Mouse (Mus musculus): Measurements from ENCODE around the gene Dlgap4. TPM values are rescaled to one million over a fixed set of nuclear protein-coding genes. Genes with fewer than 3 reads are reported as not detected.
A peak's percentile ranks its signal among the peaks of the same experiment; 100 is the strongest.

The Dlgap4 gene
- polyA plus RNA-seq, 1 experiment from 2014 or later, result 78.6 TPM

- H3K9me3 ChIP-seq (ENCODE audit: control insufficient read depth, low read length), result no peaks in the 10 kb centered on the region
- peaks cover 69% of the 10 kb centered on the region for H3K27me3 ChIP-seq (ENCODE audit: control insufficient read depth, insufficient read depth, low read length)
- peaks cover 10% of the 10 kb centered on the region; the same call in 1 of the 2 replicates for H3K4me1 ChIP-seq (ENCODE audit: control insufficient read depth, insufficient read depth, low read length)
- WGBS, result 1% methylated on average over 13 of the region's 18 CpGs
- H3K9ac ChIP-seq (ENCODE audit: low read depth, low read length), result peak overlapping the region; percentile 51
- H3K36me3 ChIP-seq (ENCODE audit: control insufficient read depth, insufficient read depth, low read length), result no peaks in the 10 kb centered on the region
- peak; percentile 18; the same call in 1 of the 2 replicates for ATAC-seq (ENCODE audit: low FRiP score, low TSS enrichment)
- peak overlapping the region; percentile 97 for H3K4me2 ChIP-seq (replicated peaks; ENCODE audit: low read depth, low read length)
- no peak overlapping the region for H3K27ac ChIP-seq (ENCODE audit: low read depth, low read length)
- peak overlapping the region; percentile 66 for H3K4me3 ChIP-seq (ENCODE audit: low read length)
Observed at GRCm38 (mm10) chr2:156614258-156614556, 702 bp downstream of the Dlgap4 start.

- no peak overlapping the region for H3K9ac ChIP-seq (ENCODE audit: low read depth, low read length)
- WGBS, result 7% methylated on average over 31 of the region's 31 CpGs
- peaks cover 66% of the 10 kb centered on the region for H3K27me3 ChIP-seq (ENCODE audit: control insufficient read depth, insufficient read depth, low read length)
- peak overlapping the region; percentile 66; the same call in 1 of the 2 replicates for H3K4me3 ChIP-seq (ENCODE audit: low read length)
- no peaks in the 10 kb centered on the region for H3K36me3 ChIP-seq (ENCODE audit: control insufficient read depth, insufficient read depth, low read length)
- no peaks in the 10 kb centered on the region for H3K9me3 ChIP-seq (ENCODE audit: control insufficient read depth, low read length)
- H3K4me2 ChIP-seq (replicated peaks; ENCODE audit: low read depth, low read length), result peak overlapping the region; percentile 97
- no peak overlapping the region for H3K27ac ChIP-seq (ENCODE audit: low read depth, low read length)
- H3K4me1 ChIP-seq (ENCODE audit: control insufficient read depth, insufficient read depth, low read length), result peaks cover 10% of the 10 kb centered on the region; the same call in 1 of the 2 replicates
- no peak for ATAC-seq (ENCODE audit: low FRiP score, low TSS enrichment)
Observed at GRCm38 (mm10) chr2:156614661-156615654, 1.5 kb downstream of the Dlgap4 start.

GRCm38 (mm10) chr2:156616513-156616912 lies 3.0 kb downstream of the Dlgap4 start:
- peaks cover 56% of the 10 kb centered on the region for H3K27me3 ChIP-seq (ENCODE audit: control insufficient read depth, insufficient read depth, low read length)
- H3K4me2 ChIP-seq (replicated peaks; ENCODE audit: low read depth, low read length), result no peak overlapping the region
- no peak overlapping the region for H3K4me3 ChIP-seq (ENCODE audit: low read length)
- no peaks in the 10 kb centered on the region for H3K9me3 ChIP-seq (ENCODE audit: control insufficient read depth, low read length)
- H3K36me3 ChIP-seq (ENCODE audit: control insufficient read depth, insufficient read depth, low read length), result no peaks in the 10 kb centered on the region
- H3K27ac ChIP-seq (ENCODE audit: low read depth, low read length), result no peak overlapping the region
- H3K4me1 ChIP-seq (ENCODE audit: control insufficient read depth, insufficient read depth, low read length), result peaks cover 10% of the 10 kb centered on the region; the same call in 1 of the 2 replicates
- 73% methylated on average over 7 of the region's 7 CpGs for WGBS
- ATAC-seq (ENCODE audit: low FRiP score, low TSS enrichment), result no peak
- no peak overlapping the region for H3K9ac ChIP-seq (ENCODE audit: low read depth, low read length)

- no peaks in the 10 kb centered on the region for H3K9me3 ChIP-seq (ENCODE audit: control insufficient read depth, low read length)
- no peak overlapping the region for H3K4me3 ChIP-seq (ENCODE audit: low read length)
- H3K27ac ChIP-seq (ENCODE audit: low read depth, low read length), result no peak overlapping the region
- no peak overlapping the region for H3K9ac ChIP-seq (ENCODE audit: low read depth, low read length)
- WGBS, result 53% methylated on average over 11 of the region's 11 CpGs
- H3K36me3 ChIP-seq (ENCODE audit: control insufficient read depth, insufficient read depth, low read length), result no peaks in the 10 kb centered on the region
- no peak for ATAC-seq (ENCODE audit: low FRiP score, low TSS enrichment)
- peaks cover 10% of the 10 kb centered on the region; the same call in 1 of the 2 replicates for H3K4me1 ChIP-seq (ENCODE audit: control insufficient read depth, insufficient read depth, low read length)
- H3K4me2 ChIP-seq (replicated peaks; ENCODE audit: low read depth, low read length), result no peak overlapping the region
- H3K27me3 ChIP-seq (ENCODE audit: control insufficient read depth, insufficient read depth, low read length), result peaks cover 49% of the 10 kb centered on the region
Observed at GRCm38 (mm10) chr2:156617536-156617935, 4.0 kb downstream of the Dlgap4 start.

GRCm38 (mm10) chr2:156620874-156621273 lies 7.4 kb downstream of the Dlgap4 start:
- peaks cover 16% of the 10 kb centered on the region for H3K27me3 ChIP-seq (ENCODE audit: control insufficient read depth, insufficient read depth, low read length)
- H3K9me3 ChIP-seq (ENCODE audit: control insufficient read depth, low read length), result no peaks in the 10 kb centered on the region
- no peak overlapping the region for H3K27ac ChIP-seq (ENCODE audit: low read depth, low read length)
- no peak overlapping the region for H3K4me2 ChIP-seq (replicated peaks; ENCODE audit: low read depth, low read length)
- no peak overlapping the region for H3K9ac ChIP-seq (ENCODE audit: low read depth, low read length)
- H3K4me1 ChIP-seq (ENCODE audit: control insufficient read depth, insufficient read depth, low read length), result no peaks in the 10 kb centered on the region
- WGBS, result 85% methylated on average over 8 of the region's 8 CpGs
- H3K36me3 ChIP-seq (ENCODE audit: control insufficient read depth, insufficient read depth, low read length), result no peaks in the 10 kb centered on the region
- no peak overlapping the region for H3K4me3 ChIP-seq (ENCODE audit: low read length)
- no peak for ATAC-seq (ENCODE audit: low FRiP score, low TSS enrichment)

- no peak overlapping the region for H3K9ac ChIP-seq (ENCODE audit: low read depth, low read length)
- no peaks in the 10 kb centered on the region for H3K9me3 ChIP-seq (ENCODE audit: control insufficient read depth, low read length)
- no peak overlapping the region for H3K27ac ChIP-seq (ENCODE audit: low read depth, low read length)
- H3K36me3 ChIP-seq (ENCODE audit: control insufficient read depth, insufficient read depth, low read length), result no peaks in the 10 kb centered on the region
- H3K27me3 ChIP-seq (ENCODE audit: control insufficient read depth, insufficient read depth, low read length), result peaks cover 11% of the 10 kb centered on the region
- no peak overlapping the region for H3K4me2 ChIP-seq (replicated peaks; ENCODE audit: low read depth, low read length)
- 69% methylated on average over 5 of the region's 5 CpGs for WGBS
- no peak for ATAC-seq (ENCODE audit: low FRiP score, low TSS enrichment)
- no peak overlapping the region for H3K4me3 ChIP-seq (ENCODE audit: low read length)
- no peaks in the 10 kb centered on the region for H3K4me1 ChIP-seq (ENCODE audit: control insufficient read depth, insufficient read depth, low read length)
Observed at GRCm38 (mm10) chr2:156621449-156621848, 7.9 kb downstream of the Dlgap4 start.

GRCm38 (mm10) chr2:156622192-156622591 lies 8.7 kb downstream of the Dlgap4 start:
- Histone ChIP-seq H3K4me3 (ENCODE audit: low read length) (no peak overlapping the region), H3K27ac (ENCODE audit: low read depth, low read length) (no peak overlapping the region), H3K9ac (ENCODE audit: low read depth, low read length) (no peak overlapping the region), H3K9me3 (ENCODE audit: control insufficient read depth, low read length) (no peaks in the 10 kb centered on the region), H3K27me3 (ENCODE audit: control insufficient read depth, insufficient read depth, low read length) (peaks cover 7% of the 10 kb centered on the region), H3K36me3 (ENCODE audit: control insufficient read depth, insufficient read depth, low read length) (no peaks in the 10 kb centered on the region), H3K4me2 (replicated peaks; ENCODE audit: low read depth, low read length) (no peak overlapping the region), H3K4me1 (ENCODE audit: control insufficient read depth, insufficient read depth, low read length) (no peaks in the 10 kb centered on the region)
- 87% methylated on average over 6 of the region's 6 CpGs for WGBS
- ATAC-seq (ENCODE audit: low FRiP score, low TSS enrichment), result no peak

- no peak overlapping the region for H3K9ac ChIP-seq (ENCODE audit: low read depth, low read length)
Observed at GRCm38 (mm10) chr2:156623246-156623645, 9.7 kb downstream of the Dlgap4 start.

GRCm38 (mm10) chr2:156625307-156625706 lies 11.8 kb downstream of the Dlgap4 start:
- Histone ChIP-seq H3K9me3 (ENCODE audit: control insufficient read depth, low read length) (no peaks in the 10 kb centered on the region), H3K4me2 (replicated peaks; ENCODE audit: low read depth, low read length) (no peak overlapping the region), H3K4me1 (ENCODE audit: control insufficient read depth, insufficient read depth, low read length) (no peaks in the 10 kb centered on the region), H3K27me3 (ENCODE audit: control insufficient read depth, insufficient read depth, low read length) (no peaks in the 10 kb centered on the region), H3K9ac (ENCODE audit: low read depth, low read length) (no peak overlapping the region), H3K27ac (ENCODE audit: low read depth, low read length) (no peak overlapping the region), H3K36me3 (ENCODE audit: control insufficient read depth, insufficient read depth, low read length) (no peaks in the 10 kb centered on the region), H3K4me3 (ENCODE audit: low read length) (no peak overlapping the region)
- no peak for ATAC-seq (ENCODE audit: low FRiP score, low TSS enrichment)
- 87% methylated on average over 18 of the region's 18 CpGs for WGBS

More at GRCm38 (mm10) chr2:156623246-156623645, 9.7 kb downstream of the Dlgap4 start:
- Histone ChIP-seq H3K4me3 (ENCODE audit: low read length) (no peak overlapping the region), H3K9me3 (ENCODE audit: control insufficient read depth, low read length) (no peaks in the 10 kb centered on the region), H3K27me3 (ENCODE audit: control insufficient read depth, insufficient read depth, low read length) (peaks cover 3% of the 10 kb centered on the region; the same call in 1 of the 2 replicates), H3K4me1 (ENCODE audit: control insufficient read depth, insufficient read depth, low read length) (no peaks in the 10 kb centered on the region), H3K4me2 (replicated peaks; ENCODE audit: low read depth, low read length) (no peak overlapping the region), H3K36me3 (ENCODE audit: control insufficient read depth, insufficient read depth, low read length) (no peaks in the 10 kb centered on the region), H3K27ac (ENCODE audit: low read depth, low read length) (no peak overlapping the region)
- ATAC-seq (ENCODE audit: low FRiP score, low TSS enrichment), result no peak
- 74% methylated on average over 2 of the region's 2 CpGs for WGBS
